Mouse (Mus musculus): ENCODE results near the gene Dera. TPM values are rescaled to one million over a fixed set of nuclear protein-coding genes. Genes with fewer than 3 reads are reported as not detected.

Gene Dera
- total and polyA plus RNA-seq, 3 experiments: 47.6 to 69.4 (median 51.2) TPM

GRCm38 (mm10) chr6:137857198-137858194 lies 103.2 kb downstream of the Dera start:
- 0 out of 2 replicates have a peak, but pooled peaks cover 6% of the 10 kb centered on the region for H3K9me3 ChIP-seq (replicated peaks)
- H3K4me3 ChIP-seq (ENCODE audit: low read depth, low read length): no peak overlapping the region
- TF ChIP-seq TAL1 (conservative IDR thresholded peaks at IDR 0.05; ENCODE audit: low read depth, low read length): no peak
- TF ChIP-seq GATA1 (IDR thresholded peaks at IDR 0.05; ENCODE audit: borderline replicate concordance, low read length): no peak
- TF ChIP-seq CTCF (IDR thresholded peaks at IDR 0.05; ENCODE audit: low read depth, low read length): no peak
- no peak for TF ChIP-seq GATA2 (IDR thresholded peaks at IDR 0.05; ENCODE audit: borderline replicate concordance, low read depth, low read length)
- TF ChIP-seq POLR2AphosphoS5 (IDR thresholded peaks at IDR 0.05; ENCODE audit: insufficient replicate concordance, low read depth, low read length): no peak
- H3K27me3 ChIP-seq (ENCODE audit: insufficient read depth, low read length): no peaks in the 10 kb centered on the region
- DNase-seq (ENCODE audit: low spot score): no peak
- no peak for ATAC-seq (ENCODE audit: extremely low read depth, insufficient number of reproducible peaks, low FRiP score, poor library complexity, severe bottlenecking)
- H3K36me3 ChIP-seq (replicated peaks): no peaks in the 10 kb centered on the region
- H3K4me1 ChIP-seq (ENCODE audit: insufficient read depth, low read depth, low read length): no peaks in the 10 kb centered on the region

GRCm38 (mm10) chr6:137869903-137870580 lies 115.7 kb downstream of the Dera start:
- no peaks in the 10 kb centered on the region for H3K4me1 ChIP-seq (ENCODE audit: insufficient read depth, low read depth, low read length)
- no peak for DNase-seq (ENCODE audit: low spot score)
- no peaks in the 10 kb centered on the region for H3K36me3 ChIP-seq (replicated peaks)
- TF ChIP-seq GATA1 (IDR thresholded peaks at IDR 0.05; ENCODE audit: borderline replicate concordance, low read length) (no peak), GATA2 (IDR thresholded peaks at IDR 0.05; ENCODE audit: borderline replicate concordance, low read depth, low read length) (no peak), CTCF (IDR thresholded peaks at IDR 0.05; ENCODE audit: low read depth, low read length) (no peak), TAL1 (conservative IDR thresholded peaks at IDR 0.05; ENCODE audit: low read depth, low read length) (no peak), POLR2AphosphoS5 (IDR thresholded peaks at IDR 0.05; ENCODE audit: insufficient replicate concordance, low read depth, low read length) (no peak)
- no peak overlapping the region for H3K4me3 ChIP-seq (ENCODE audit: low read depth, low read length)
- H3K9me3 ChIP-seq (replicated peaks): peaks cover 16% of the 10 kb centered on the region; the same call in 1 of the 2 replicates
- ATAC-seq (ENCODE audit: extremely low read depth, insufficient number of reproducible peaks, low FRiP score, poor library complexity, severe bottlenecking): no peak
- H3K27me3 ChIP-seq (ENCODE audit: insufficient read depth, low read length): no peaks in the 10 kb centered on the region

- no peaks in the 10 kb centered on the region for H3K4me1 ChIP-seq (ENCODE audit: insufficient read depth, low read depth, low read length)
- DNase-seq (ENCODE audit: low spot score) (no peak), ATAC-seq (ENCODE audit: extremely low read depth, insufficient number of reproducible peaks, low FRiP score, poor library complexity, severe bottlenecking) (no peak)
Observed at GRCm38 (mm10) chr6:137870667-137871066, 116.3 kb downstream of the Dera start.

GRCm38 (mm10) chr6:137872055-137872735 lies 117.8 kb downstream of the Dera start:
- Histone ChIP-seq H3K27me3 (ENCODE audit: insufficient read depth, low read length) (no peaks in the 10 kb centered on the region), H3K4me3 (ENCODE audit: low read depth, low read length) (no peak overlapping the region), H3K36me3 (replicated peaks) (no peaks in the 10 kb centered on the region), H3K9me3 (replicated peaks) (peaks cover 14% of the 10 kb centered on the region; the same call in 1 of the 2 replicates), H3K4me1 (ENCODE audit: insufficient read depth, low read depth, low read length) (no peaks in the 10 kb centered on the region)
- ATAC-seq (ENCODE audit: extremely low read depth, insufficient number of reproducible peaks, low FRiP score, poor library complexity, severe bottlenecking): no peak
- DNase-seq (ENCODE audit: low spot score): no peak
- TF ChIP-seq TAL1 (conservative IDR thresholded peaks at IDR 0.05; ENCODE audit: low read depth, low read length) (no peak), GATA1 (IDR thresholded peaks at IDR 0.05; ENCODE audit: borderline replicate concordance, low read length) (no peak), CTCF (IDR thresholded peaks at IDR 0.05; ENCODE audit: low read depth, low read length) (no peak), GATA2 (IDR thresholded peaks at IDR 0.05; ENCODE audit: borderline replicate concordance, low read depth, low read length) (no peak), POLR2AphosphoS5 (IDR thresholded peaks at IDR 0.05; ENCODE audit: insufficient replicate concordance, low read depth, low read length) (no peak)

More at GRCm38 (mm10) chr6:137870667-137871066, 116.3 kb downstream of the Dera start:
- no peaks in the 10 kb centered on the region for H3K27me3 ChIP-seq (ENCODE audit: insufficient read depth, low read length)
- no peak overlapping the region for H3K4me3 ChIP-seq (ENCODE audit: low read depth, low read length)
- H3K36me3 ChIP-seq (replicated peaks): no peaks in the 10 kb centered on the region
- TF ChIP-seq CTCF (IDR thresholded peaks at IDR 0.05; ENCODE audit: low read depth, low read length) (no peak), POLR2AphosphoS5 (IDR thresholded peaks at IDR 0.05; ENCODE audit: insufficient replicate concordance, low read depth, low read length) (no peak), GATA1 (IDR thresholded peaks at IDR 0.05; ENCODE audit: borderline replicate concordance, low read length) (no peak), TAL1 (conservative IDR thresholded peaks at IDR 0.05; ENCODE audit: low read depth, low read length) (no peak), GATA2 (IDR thresholded peaks at IDR 0.05; ENCODE audit: borderline replicate concordance, low read depth, low read length) (no peak)
- H3K9me3 ChIP-seq (replicated peaks): peaks cover 16% of the 10 kb centered on the region; the same call in 1 of the 2 replicates

GRCm38 (mm10) chr6:137874471-137875244 lies 120.3 kb downstream of the Dera start:
- Histone ChIP-seq H3K36me3 (replicated peaks) (no peaks in the 10 kb centered on the region), H3K9me3 (replicated peaks) (peaks cover 13% of the 10 kb centered on the region; the same call in 1 of the 2 replicates), H3K27me3 (ENCODE audit: insufficient read depth, low read length) (no peaks in the 10 kb centered on the region), H3K4me1 (ENCODE audit: insufficient read depth, low read depth, low read length) (no peaks in the 10 kb centered on the region), H3K4me3 (ENCODE audit: low read depth, low read length) (no peak overlapping the region)
- DNase-seq (ENCODE audit: low spot score) (no peak), ATAC-seq (ENCODE audit: extremely low read depth, insufficient number of reproducible peaks, low FRiP score, poor library complexity, severe bottlenecking) (no peak)
- no peak for TF ChIP-seq GATA1 (IDR thresholded peaks at IDR 0.05; ENCODE audit: borderline replicate concordance, low read length)
- TF ChIP-seq GATA2 (IDR thresholded peaks at IDR 0.05; ENCODE audit: borderline replicate concordance, low read depth, low read length): no peak
- no peak for TF ChIP-seq TAL1 (conservative IDR thresholded peaks at IDR 0.05; ENCODE audit: low read depth, low read length)
- no peak for TF ChIP-seq POLR2AphosphoS5 (IDR thresholded peaks at IDR 0.05; ENCODE audit: insufficient replicate concordance, low read depth, low read length)
- no peak for TF ChIP-seq CTCF (IDR thresholded peaks at IDR 0.05; ENCODE audit: low read depth, low read length)
